Mouse (Mus musculus): ENCODE measurements around the gene Acox2. TPM values are rescaled to one million over a fixed set of nuclear protein-coding genes. Genes with fewer than 3 reads are reported as not detected.

The Acox2 gene
- polyA plus RNA-seq, 1 experiment: not detected

DNA sequence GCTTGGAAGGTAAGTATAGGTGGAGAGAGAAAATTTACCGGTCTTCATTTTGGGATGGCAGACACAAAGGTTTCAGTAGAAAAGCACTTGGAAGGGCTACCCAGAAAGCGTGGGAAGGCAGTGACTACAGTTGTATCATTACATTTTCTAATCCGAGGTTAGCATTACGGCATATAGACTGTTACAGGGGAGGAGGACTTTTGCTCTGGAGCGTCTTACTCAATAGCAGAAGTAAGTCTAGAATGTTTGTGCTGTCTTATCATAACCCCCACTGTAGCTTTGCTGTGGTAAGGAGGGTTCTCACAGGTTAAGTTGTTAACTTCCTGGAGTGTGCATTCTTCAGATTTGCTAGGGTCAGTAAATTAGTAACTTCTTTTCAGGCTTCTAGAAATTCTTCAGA, 43.1 kb downstream of the Acox2 start:
- no peak for TF ChIP-seq FLI1 (IDR thresholded peaks at IDR 0.05; ENCODE audit: low read length)
- no peak for TF ChIP-seq GATA1 (IDR thresholded peaks at IDR 0.05; ENCODE audit: borderline replicate concordance, low read length)
- Histone ChIP-seq H3K27me3 (replicated peaks) (peaks cover 3% of the 10 kb centered on the region), H3K4me1 (peaks cover 19% of the 10 kb centered on the region), H3K9me3 (no peaks in the 10 kb centered on the region), H3K4me3 (replicated peaks) (no peak overlapping the region), H3K36me3 (replicated peaks; ENCODE audit: low read length) (no peaks in the 10 kb centered on the region)

DNA sequence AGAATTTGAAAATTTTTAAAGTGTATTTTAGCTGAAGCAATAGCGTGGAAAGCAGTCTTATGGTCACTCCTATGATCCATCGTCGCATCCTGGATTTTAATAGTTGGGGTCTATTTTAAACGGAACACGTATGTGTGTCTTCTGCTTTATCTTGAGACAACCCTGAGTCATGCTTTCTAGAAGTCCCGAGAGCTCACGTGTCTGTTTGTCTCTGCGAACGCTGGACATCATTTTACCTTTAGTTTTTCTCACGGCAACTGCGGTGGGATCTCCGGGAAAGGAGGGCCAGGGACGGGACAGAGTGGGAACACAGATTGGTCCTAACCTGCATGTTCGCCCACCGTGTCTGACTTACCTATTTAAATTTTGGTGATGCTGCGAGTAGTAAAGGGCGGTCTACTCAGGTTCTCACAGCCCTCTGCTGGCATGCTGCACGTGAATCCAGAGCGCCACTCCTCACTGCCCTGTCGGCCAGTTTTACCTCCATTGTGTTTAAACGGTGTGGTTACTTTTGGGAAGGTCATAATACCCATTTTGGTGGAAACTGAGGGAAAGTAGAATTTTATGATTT, 43.9 kb downstream of the Acox2 start:
- Histone ChIP-seq H3K27me3 (replicated peaks) (peaks cover 3% of the 10 kb centered on the region), H3K36me3 (replicated peaks; ENCODE audit: low read length) (no peaks in the 10 kb centered on the region), H3K4me3 (replicated peaks) (peak overlapping the region; percentile 59), H3K4me1 (peaks cover 19% of the 10 kb centered on the region), H3K9me3 (no peaks in the 10 kb centered on the region)
- TF ChIP-seq GATA1 (IDR thresholded peaks at IDR 0.05; ENCODE audit: borderline replicate concordance, low read length): no peak
- TF ChIP-seq FLI1 (IDR thresholded peaks at IDR 0.05; ENCODE audit: low read length): no peak

DNA sequence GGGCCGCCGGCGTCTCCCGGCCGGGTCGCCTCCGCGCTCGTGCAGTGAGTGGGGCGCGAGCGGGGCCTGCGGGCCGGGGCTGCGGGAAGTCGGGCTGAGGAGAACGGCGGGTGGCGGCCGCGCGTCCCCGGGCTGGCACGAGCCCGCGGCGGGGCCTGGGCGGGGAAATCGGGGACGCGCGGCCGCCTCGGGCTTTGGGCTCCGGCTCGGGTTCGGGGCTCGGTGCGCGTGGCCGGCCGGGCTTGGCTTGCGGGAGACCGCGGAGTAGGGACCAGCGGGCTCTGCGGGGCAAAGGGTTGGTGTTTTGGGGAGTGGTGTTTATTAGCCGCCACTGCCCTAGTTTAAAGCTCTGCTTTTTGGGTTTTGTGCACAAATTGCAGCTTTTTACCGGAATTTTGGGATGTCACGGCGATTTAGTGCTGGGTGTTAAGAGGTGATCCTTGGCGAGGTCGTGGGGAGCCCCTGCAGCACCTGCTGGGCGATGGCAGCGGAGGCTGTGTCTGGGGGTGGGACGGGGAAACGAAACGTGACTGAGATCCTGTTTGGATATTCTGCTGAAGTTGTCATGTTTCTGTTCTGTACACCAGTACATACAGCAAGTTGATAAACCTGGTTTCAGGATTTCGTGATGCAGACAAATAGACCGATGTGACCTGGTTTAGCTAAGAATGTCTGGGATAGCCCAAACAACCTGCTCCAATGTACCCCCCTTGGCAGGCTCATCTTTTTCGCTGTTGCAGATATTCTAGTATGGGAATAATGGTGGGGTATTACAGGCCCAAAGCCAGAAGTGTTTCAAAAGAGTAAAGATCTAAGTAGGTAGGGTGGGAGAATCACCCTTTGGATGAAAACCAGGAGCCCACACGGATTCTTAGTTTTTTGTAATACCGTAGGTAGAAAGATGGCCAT, 44.6 kb downstream of the Acox2 start:
- TF ChIP-seq FLI1 (IDR thresholded peaks at IDR 0.05; ENCODE audit: low read length) (no peak), GATA1 (IDR thresholded peaks at IDR 0.05; ENCODE audit: borderline replicate concordance, low read length) (no peak)
- Histone ChIP-seq H3K4me1 (peaks cover 19% of the 10 kb centered on the region), H3K4me3 (replicated peaks) (peak overlapping the region; percentile 93)

DNA sequence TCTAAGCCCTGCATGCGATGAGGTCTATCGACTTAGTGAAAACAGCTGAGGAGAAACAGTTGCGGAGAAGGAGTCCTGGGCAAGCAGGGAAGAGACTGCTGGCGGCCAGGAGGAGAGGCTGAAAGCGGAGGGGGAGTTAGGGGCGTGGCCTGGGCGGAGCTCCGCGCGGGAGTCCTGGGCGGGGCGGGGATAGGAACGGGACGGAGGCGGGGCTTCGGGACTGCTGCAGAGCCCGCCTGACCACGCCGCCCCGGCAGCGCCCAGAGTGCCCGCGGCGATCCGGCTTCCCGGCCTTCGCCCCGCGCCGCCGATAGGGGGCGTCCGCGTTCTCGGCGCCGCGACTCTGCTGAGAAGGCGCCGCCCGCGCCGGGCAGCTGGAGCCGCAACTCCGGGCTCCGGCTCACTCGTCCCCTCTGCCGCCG, 45.3 kb downstream of the Acox2 start, which contains the start of gene Kctd6:
Gene Kctd6 (plus strand): TSS at position 338 of the 422 bp plus-strand sequence.
- Histone ChIP-seq H3K9me3 (no peaks in the 10 kb centered on the region), H3K4me1 (peaks cover 23% of the 10 kb centered on the region), H3K27me3 (replicated peaks) (peaks cover 7% of the 10 kb centered on the region), H3K4me3 (replicated peaks) (peak within 1 kb of the TSS; percentile 93), H3K36me3 (replicated peaks; ENCODE audit: low read length) (no peaks in the 10 kb centered on the region)
- no peak for TF ChIP-seq GATA1 (IDR thresholded peaks at IDR 0.05; ENCODE audit: borderline replicate concordance, low read length)
- TF ChIP-seq FLI1 (IDR thresholded peaks at IDR 0.05; ENCODE audit: low read length): no peak

More for the DNA sequence above, 44.6 kb downstream of the Acox2 start:
- Histone ChIP-seq H3K27me3 (replicated peaks) (peaks cover 3% of the 10 kb centered on the region), H3K36me3 (replicated peaks; ENCODE audit: low read length) (no peaks in the 10 kb centered on the region), H3K9me3 (no peaks in the 10 kb centered on the region)

GRCm38 (mm10) chr14:8212996-8213395, 46.2 kb downstream of the Acox2 start:
- H3K4me3 ChIP-seq (replicated peaks): no peak overlapping the region
- H3K36me3 ChIP-seq (replicated peaks; ENCODE audit: low read length): no peaks in the 10 kb centered on the region
- TF ChIP-seq GATA1 (IDR thresholded peaks at IDR 0.05; ENCODE audit: borderline replicate concordance, low read length) (no peak), FLI1 (IDR thresholded peaks at IDR 0.05; ENCODE audit: low read length) (no peak)
- H3K4me1 ChIP-seq: peaks cover 27% of the 10 kb centered on the region
- H3K9me3 ChIP-seq: no peaks in the 10 kb centered on the region
- peaks cover 12% of the 10 kb centered on the region for H3K27me3 ChIP-seq (replicated peaks)

DNA sequence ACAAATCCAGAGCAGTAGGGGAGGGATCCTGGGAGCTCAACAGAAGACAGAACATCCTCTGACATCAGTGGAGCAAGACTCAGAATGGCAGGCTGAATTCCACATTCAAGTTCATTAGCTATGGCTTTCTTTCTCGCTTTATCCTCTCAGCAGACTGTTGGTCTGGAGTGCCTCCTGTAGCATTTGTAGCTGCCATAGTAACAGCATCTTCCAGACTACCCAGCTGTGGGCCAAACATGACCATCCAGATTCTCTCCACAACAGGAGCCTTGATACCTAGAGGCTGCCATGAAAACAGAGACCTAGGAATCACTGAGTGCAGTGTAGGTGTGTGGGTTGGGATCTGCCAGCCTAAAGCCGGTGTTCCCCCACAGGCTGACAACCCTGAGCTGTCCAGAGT, 49.3 kb downstream of the Acox2 start:
- Histone ChIP-seq H3K36me3 (replicated peaks; ENCODE audit: low read length) (no peaks in the 10 kb centered on the region), H3K4me3 (replicated peaks) (no peak overlapping the region), H3K27me3 (replicated peaks) (peaks cover 21% of the 10 kb centered on the region), H3K4me1 (peaks cover 22% of the 10 kb centered on the region), H3K9me3 (no peaks in the 10 kb centered on the region)
- TF ChIP-seq FLI1 (IDR thresholded peaks at IDR 0.05; ENCODE audit: low read length): no peak
- TF ChIP-seq GATA1 (IDR thresholded peaks at IDR 0.05; ENCODE audit: borderline replicate concordance, low read length): no peak

DNA sequence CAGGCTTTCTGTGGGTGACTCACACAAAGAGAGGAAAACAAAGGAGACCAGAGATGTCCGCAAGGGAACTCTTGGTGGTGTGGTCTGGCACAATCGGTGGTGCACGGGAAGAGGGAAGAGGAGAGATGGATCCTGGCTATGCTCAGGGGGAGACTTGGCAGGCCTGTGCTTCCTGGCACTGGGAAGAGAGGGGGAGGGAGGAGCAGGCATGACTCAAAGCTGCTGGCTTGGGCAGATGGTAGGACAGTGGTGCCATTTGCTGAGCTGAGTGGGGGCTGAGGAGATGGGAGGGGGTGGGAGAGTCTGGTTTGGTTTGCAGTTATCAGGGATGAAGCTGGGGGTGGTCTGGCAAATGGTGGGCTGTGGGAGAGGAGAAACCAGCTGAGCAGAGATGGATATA, 50.3 kb downstream of the Acox2 start:
- H3K4me1 ChIP-seq: peaks cover 17% of the 10 kb centered on the region
- H3K4me3 ChIP-seq (replicated peaks): no peak overlapping the region
- no peak for TF ChIP-seq FLI1 (IDR thresholded peaks at IDR 0.05; ENCODE audit: low read length)
- TF ChIP-seq GATA1 (IDR thresholded peaks at IDR 0.05; ENCODE audit: borderline replicate concordance, low read length): no peak
- no peaks in the 10 kb centered on the region for H3K36me3 ChIP-seq (replicated peaks; ENCODE audit: low read length)
- no peaks in the 10 kb centered on the region for H3K9me3 ChIP-seq
- peaks cover 21% of the 10 kb centered on the region for H3K27me3 ChIP-seq (replicated peaks)

DNA sequence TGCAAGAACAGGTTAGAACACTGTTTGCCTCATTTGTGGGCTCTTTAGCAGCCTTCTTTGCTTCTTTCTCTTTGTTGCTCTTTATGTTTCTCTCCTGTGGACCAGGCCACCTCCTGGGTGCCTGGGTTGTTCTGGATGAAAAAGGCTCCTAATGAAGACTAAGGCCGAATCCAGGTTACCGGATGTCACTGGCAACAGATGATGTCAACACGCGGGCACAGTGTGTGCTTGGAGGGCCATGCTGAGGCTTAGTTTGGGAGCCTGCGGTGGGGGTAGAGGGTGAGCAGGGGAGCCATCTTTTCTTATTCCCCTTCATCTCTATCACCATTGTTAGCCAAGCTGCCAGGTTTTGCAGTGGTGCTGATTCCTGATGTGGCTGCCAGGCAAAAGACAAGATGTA, 51.6 kb downstream of the Acox2 start:
- Histone ChIP-seq H3K4me1 (peaks cover 14% of the 10 kb centered on the region), H3K27me3 (replicated peaks) (peaks cover 21% of the 10 kb centered on the region), H3K9me3 (no peaks in the 10 kb centered on the region), H3K36me3 (replicated peaks; ENCODE audit: low read length) (no peaks in the 10 kb centered on the region), H3K4me3 (replicated peaks) (no peak overlapping the region)
- TF ChIP-seq GATA1 (IDR thresholded peaks at IDR 0.05; ENCODE audit: borderline replicate concordance, low read length): no peak
- no peak for TF ChIP-seq FLI1 (IDR thresholded peaks at IDR 0.05; ENCODE audit: low read length)

DNA sequence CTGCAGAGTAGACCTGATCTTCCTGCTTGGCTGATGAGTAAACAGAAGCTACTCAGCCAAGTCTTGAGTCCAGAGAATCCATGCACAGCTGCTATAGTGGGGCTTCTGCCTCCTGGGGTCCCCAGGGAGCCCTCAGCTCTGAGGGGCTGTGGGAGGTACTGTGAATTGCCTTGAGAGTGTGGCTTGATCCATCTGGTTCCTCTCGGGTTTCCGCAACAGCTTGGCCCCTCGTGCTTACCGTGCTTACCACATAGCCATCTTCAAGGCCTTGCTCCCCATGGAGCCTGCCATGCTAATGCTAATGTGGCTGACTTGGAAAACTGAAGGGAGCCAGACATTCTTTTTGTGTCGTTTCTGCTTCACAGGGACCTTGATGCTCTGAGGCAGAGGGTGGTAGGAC, 52.0 kb downstream of the Acox2 start:
- TF ChIP-seq FLI1 (IDR thresholded peaks at IDR 0.05; ENCODE audit: low read length): no peak
- TF ChIP-seq GATA1 (IDR thresholded peaks at IDR 0.05; ENCODE audit: borderline replicate concordance, low read length): no peak
- H3K4me1 ChIP-seq: peaks cover 14% of the 10 kb centered on the region
- H3K36me3 ChIP-seq (replicated peaks; ENCODE audit: low read length): no peaks in the 10 kb centered on the region
- H3K4me3 ChIP-seq (replicated peaks): no peak overlapping the region
- H3K27me3 ChIP-seq (replicated peaks): peaks cover 21% of the 10 kb centered on the region
- no peaks in the 10 kb centered on the region for H3K9me3 ChIP-seq
